Mouse (Mus musculus): Measurements from ENCODE around the gene Sftpa1.

- TF ChIP-seq ZC3H11A (IDR thresholded peaks at IDR 0.05; ENCODE audit: borderline replicate concordance, low read depth, low read length) (no peak), ZNF384 (IDR thresholded peaks at IDR 0.05; ENCODE audit: low read depth, low read length) (no peak)
These were observed 38.9 kb downstream of the Sftpa1 start for GRCm38 (mm10) chr14:41170514-41170913.

Data from ES-E14 (cell line).